Mouse (Mus musculus): ENCODE results near the gene Scarb2.

- TF ChIP-seq FLI1 (IDR thresholded peaks at IDR 0.05; ENCODE audit: low read length) (no peak), GATA1 (IDR thresholded peaks at IDR 0.05; ENCODE audit: borderline replicate concordance, low read length) (no peak)
These were observed 49.3 kb upstream of the Scarb2 start for GRCm38 (mm10) chr5:92555905-92556304.

All from megakaryocyte, embryonic 14.5 days (primary cell).